Mouse (Mus musculus) c-Kit-negative CD71-positive TER-119-positive erythroid progenitor cells, embryonic 14.5 days (primary cell): ENCODE measurements around the gene Zfp36.
A peak's percentile ranks its signal among the peaks of the same experiment; 100 is the strongest.

Experiments used
- DNase-seq: peaks from one replicate; pipeline ENCODE4 v3.0.0-alpha.2; 2013; ENCODE audit warnings: low read depth, low spot score

Zfp36 gene

DNA sequence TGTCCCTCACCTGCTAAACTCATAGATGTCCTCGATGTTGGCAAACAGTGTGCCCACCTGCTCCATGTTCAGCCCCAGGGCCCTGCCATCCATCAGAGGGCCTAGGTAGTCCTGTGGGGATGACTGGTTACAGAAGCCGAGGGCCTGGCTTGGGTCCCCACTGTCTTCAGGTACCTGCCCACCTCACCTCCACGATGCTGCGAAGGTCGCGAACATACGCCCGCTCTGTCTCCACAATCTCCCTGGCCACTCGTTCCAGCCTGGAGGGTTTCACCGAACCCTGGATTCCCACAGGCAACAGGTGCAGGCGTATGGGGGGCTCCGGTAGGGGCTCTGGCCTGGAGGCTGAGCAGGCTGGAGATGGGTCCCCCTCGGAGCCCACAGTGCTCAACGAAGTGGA lies 10.0 kb downstream of the Zfp36 start:
- no peak for DNase-seq

DNA sequence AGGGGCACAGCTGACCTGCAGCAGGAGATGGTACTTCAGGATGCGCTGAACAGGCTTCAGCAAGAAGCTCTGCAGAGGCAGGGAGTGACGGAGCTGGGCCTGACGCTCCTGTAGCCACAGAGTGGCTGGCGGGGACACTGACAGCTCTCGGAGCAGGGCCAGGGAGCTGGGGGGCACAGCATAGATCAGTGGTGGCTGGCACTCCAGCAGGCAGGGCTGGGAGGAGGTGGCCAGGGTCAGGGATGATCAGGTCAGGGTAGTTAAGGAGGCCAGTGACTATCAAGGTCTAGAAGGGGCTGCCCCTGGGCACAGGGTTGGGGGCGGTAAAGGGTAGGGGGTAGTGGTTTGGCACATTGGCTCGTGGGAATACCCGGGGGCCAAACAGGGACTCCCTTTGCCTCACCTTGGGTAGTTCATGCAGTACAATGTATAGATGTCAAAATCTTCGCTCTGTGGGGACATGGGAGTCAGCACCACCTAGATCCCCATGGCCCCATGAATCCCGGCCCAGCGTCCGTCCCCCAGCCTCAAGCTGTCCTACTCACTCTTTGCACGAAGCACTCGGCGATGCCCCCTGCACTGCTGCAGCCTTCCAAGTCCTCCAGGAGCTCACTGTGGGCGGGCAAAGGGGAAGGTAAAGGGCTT lies 11.7 kb downstream of the Zfp36 start:
- DNase-seq: no peak

DNA sequence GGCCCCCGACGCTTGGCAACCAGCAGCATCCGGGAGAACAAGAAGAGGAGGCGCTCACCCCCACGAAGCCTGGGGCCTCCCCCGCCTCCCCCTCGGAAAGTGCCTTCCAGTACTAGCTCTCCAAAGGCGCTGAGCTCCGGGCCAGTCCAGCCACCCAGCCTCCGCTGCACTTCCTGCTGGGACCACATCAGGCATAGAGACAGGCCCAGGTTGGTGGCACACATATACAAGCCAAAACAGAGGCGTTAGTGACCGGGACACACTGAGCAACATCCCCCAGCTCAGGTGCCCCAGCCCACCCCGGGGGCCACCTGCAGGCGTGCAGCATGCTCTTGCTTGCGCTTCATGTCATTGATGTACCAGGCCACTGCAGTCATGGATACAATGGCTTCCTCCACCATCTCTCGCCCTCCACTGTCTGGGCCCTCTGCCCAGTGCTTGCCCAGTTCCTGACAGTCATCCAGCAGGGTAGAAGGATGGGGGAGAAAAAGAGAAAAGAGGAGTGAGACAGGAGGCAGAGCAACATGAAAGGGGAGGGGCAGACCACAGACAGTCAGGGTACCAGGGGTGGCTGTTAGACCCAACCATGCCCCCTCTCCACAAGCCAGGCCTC lies 12.3 kb downstream of the Zfp36 start:
- no peak for DNase-seq

DNA sequence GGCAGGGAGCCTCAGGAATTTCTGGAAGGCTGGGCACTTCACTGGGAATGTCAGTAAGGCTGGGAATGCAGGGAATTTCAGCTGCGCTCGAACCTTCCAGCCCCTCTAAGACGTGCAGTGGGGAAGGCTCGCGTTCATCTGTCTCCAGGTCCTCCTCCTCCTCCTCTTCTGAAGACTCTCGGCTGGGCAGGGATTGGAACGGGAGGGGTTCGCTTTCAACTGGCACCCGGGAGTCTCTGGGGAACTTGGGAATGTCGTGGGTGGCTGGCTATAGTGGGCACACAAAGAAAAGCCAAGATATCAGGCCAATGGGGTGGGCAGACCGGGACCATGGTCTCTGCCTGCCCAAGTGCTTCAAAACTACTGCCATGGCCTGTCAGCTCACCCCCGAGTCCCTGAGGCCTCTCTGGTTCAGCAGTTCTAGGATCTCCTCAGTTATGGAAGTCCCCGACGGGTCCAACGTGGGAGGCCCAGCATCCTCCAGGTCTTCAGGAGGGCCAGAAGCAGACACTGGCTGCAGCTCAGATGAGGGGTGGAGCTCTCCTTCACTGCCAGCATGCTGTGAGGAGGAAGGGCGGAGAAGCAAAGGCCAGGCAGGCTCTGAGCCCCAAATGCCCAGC lies 17.5 kb downstream of the Zfp36 start:
- DNase-seq: no peak

- no peak for DNase-seq
Measured at GRCm38 (mm10) chr7:28361647-28362341, 18.3 kb downstream of the Zfp36 start.

GRCm38 (mm10) chr7:28360291-28360690 lies 19.8 kb downstream of the Zfp36 start:
- no peak for DNase-seq

GRCm38 (mm10) chr7:28359854-28360253 lies 20.2 kb downstream of the Zfp36 start:
- DNase-seq: no peak

DNA sequence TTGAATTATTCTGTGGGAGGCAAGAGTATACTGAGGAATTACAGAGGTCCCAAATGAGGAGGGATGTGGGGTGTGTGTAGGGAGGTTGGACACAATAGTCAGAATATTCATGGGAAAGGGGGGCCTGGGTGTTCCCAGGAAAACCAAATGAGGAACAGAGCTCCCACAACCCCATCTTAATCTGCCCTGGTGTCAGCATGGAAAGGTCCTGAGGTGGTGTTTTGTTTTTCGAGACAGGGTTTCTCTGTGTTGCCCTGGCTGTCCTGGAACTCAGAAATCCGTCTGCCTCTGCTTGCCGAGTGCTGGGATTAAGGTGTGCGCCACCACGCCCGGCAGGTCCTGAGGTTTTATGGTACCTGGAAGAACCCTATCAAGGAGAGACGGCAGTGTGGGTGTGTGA lies 21.6 kb downstream of the Zfp36 start:
- DNase-seq: no peak

DNA sequence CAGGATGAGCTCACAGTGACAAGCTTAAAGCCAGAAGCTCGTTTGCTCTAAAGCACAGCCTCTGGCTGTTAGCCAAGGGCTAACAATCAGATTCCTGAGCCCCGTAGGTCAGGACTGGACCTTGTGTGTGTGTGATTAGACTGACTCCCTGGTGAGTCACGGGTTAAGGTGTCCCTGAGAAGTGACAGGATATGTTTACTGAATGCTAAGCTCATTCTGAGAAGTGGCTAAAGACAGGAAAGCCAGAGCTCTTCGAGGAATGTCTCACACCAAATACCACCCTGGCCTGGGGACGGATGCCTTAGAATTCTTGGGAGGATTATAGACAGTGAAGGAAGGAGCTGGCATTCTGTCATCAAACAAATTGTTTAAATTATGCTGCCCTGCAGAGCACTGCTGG lies 22.1 kb downstream of the Zfp36 start:
- no peak for DNase-seq

- no peak for DNase-seq
Measured at GRCm38 (mm10) chr7:28356981-28357380, 23.1 kb downstream of the Zfp36 start.

GRCm38 (mm10) chr7:28355221-28355620 lies 24.8 kb downstream of the Zfp36 start:
- DNase-seq: no peak

GRCm38 (mm10) chr7:28354596-28354995 lies 25.5 kb downstream of the Zfp36 start:
- DNase-seq: no peak

DNA sequence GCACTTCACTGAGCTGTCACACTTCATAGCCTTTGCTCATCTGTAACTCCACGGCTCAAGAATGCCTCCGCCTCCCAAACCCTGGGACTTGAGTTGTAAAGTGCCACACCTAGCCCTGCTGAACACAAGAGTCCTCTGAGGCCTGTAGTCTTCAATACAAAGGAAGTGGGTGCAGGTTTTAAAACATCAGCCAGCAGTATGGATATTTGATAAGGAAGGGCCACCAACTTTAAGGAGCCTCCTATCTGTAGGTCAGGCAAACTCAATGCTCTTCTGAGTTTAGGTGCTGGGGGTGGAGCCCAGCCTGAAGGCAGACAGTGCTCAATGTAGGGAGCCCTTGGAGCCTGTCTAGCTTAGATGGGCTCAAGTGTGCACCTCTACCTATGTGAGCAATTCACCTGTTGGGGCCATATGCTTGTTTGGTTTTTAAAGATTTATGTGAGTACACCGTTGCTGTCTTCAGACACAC lies 25.9 kb downstream of the Zfp36 start:
- DNase-seq: no peak

DNA sequence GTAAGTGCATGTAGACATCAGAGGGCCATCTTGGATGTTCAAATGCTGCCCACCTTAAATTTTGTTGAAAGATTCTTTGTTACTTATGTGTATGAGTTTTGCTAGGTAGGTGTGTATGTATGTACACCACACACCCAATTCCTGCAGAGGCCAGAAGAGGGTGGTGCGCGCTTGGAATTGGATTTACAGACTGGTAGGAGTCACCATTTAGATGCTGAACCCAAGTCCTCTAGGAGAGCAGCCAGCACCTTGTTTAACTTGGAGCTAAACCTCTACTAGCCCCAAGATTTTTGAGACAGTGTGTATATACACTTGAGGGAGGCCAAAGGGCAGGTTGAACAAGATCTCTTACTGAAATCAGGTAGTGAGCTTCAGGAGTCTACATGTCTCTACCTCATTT lies 26.8 kb downstream of the Zfp36 start:
- DNase-seq: no peak

DNA sequence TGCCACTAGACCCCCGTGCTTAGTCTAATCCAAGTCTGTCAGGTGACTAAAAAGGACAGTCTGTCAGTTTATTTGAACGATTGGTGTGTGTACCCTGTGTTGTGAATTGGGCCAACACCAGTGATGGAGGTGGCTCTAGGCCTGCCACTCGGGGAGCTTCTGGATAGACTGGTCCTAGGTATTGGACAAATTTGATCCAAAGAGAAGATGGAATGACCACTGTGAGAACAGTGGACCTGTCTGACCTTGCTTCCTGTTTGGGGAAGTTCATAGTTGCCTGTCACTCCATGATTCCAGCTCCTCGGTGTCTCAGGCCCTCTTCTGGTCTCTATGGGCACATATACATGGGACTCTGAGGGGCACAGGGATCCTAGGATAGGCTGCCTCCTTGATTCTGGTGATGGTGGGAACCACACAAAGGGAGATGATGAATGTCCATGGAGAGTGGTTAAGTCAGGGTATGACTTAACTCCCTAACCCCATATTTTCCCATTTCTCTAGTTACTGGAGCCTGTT lies 28.3 kb downstream of the Zfp36 start:
- no peak for DNase-seq

- DNase-seq: peak; percentile 95
Measured at GRCm38 (mm10) chr7:28350155-28350883, 29.7 kb downstream of the Zfp36 start, which contains the start of gene Rps16. Rps16 (plus strand) TSS chr7:28350652.

GRCm38 (mm10) chr7:28348601-28349000 lies 31.5 kb downstream of the Zfp36 start:
- no peak for DNase-seq

DNA sequence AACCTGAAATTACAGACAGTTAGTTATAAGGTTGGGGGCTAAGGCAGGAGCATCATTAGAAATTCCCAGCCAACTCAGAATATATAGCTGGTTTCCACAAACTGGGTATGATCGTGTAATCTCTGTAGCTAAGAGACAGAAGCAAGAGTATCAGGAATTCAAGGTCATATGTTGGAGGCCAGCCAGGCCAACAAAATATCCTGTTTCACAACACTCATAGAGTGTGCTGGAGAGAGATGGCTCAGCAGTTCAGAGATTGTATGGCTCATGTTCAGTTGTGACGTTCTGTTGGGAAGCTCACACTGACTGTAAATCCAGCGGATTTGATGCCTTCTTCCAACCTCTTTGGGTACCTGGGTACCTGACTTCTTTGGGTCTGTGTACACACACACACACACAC lies 32.3 kb downstream of the Zfp36 start:
- no peak for DNase-seq

- DNase-seq: peak; percentile 71
Measured at GRCm38 (mm10) chr7:28344637-28345036, 35.4 kb downstream of the Zfp36 start.

GRCm38 (mm10) chr7:28341381-28341780 lies 38.7 kb downstream of the Zfp36 start:
- no peak for DNase-seq

DNA sequence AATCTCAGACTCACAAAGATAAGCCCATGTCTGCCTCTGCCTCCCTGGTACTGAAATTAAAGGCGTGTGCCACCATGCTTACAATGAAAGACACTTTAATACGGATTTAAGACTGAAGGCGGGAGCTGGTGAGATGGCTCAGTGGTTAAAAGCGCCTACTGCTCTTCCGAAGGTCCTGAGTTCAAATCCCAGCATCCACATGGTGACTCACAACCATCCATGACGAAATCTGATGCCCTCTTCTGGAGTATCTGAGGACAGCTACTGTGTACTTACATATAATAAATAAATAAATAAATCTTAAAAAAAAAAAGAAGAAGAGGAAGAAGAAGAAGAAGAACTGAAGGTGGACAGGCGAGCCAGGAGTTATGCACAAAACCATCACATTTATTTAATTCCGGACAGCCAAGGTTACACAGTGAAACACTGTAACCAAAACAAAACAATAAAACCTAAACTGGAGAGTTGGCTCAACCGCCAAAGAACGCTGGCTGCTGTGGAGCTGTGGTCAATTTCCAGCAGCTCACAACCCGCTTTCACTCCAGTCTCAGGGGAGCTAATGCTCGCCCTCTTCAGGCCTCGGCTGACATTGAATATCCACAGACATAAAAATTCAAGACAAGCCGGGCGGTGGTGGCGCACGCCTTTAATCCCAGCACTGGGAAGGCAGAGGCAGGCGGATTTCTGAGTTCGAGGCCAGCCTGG lies 40.7 kb downstream of the Zfp36 start:
- DNase-seq: peak; percentile 33
